Mouse (Mus musculus) ES-E14 (cell line): ENCODE data around the gene Lpcat3. TPM values are rescaled to one million over a fixed set of nuclear protein-coding genes. Genes with fewer than 3 reads are reported as not detected.

Source experiments
- DNase-seq: peaks from one replicate; pipeline ENCODE4 v3.0.0-alpha.2; 2013; ENCODE audit warnings: low read depth, low spot score
- H3K27ac ChIP-seq: 2 replicates; pipeline ENCODE4 v1.5.1; 2012; ENCODE audit warnings: low read depth, mild to moderate bottlenecking, low read length, moderate library complexity, mixed read lengths; ENCODE audit not compliant: poor library complexity, insufficient read depth, severe bottlenecking
- H3K36me3 ChIP-seq: 2 replicates; pipeline ENCODE4 v1.6.1; 2012; ENCODE audit warnings: mild to moderate bottlenecking, low read length, moderate library complexity, mixed read lengths; ENCODE audit not compliant: control insufficient read depth, poor library complexity, insufficient read depth, severe bottlenecking
- H3K4me1 ChIP-seq, 2 experiments: fragments of 150-350 bp in 1 of 2; sonication (generic) in 1 of 2; 2 replicates each; pipeline ENCODE4 v1.6.1; 2012; ENCODE audit warnings: low read length in 2 of 2, mild to moderate bottlenecking in 1 of 2, mixed read lengths in 1 of 2; ENCODE audit not compliant: control insufficient read depth in 2 of 2, insufficient read depth in 2 of 2, poor library complexity in 1 of 2
- H3K4me3 ChIP-seq, 2 experiments: fragments of 150-350 bp in 1 of 2; sonication (generic) in 1 of 2; 2 replicates each; pipeline ENCODE4 v1.5.1; 2012; ENCODE audit warnings: low read length in 2 of 2, low read depth in 1 of 2, mild to moderate bottlenecking in 1 of 2, mixed read lengths in 1 of 2; ENCODE audit not compliant: insufficient read depth in 1 of 2, poor library complexity in 1 of 2, severe bottlenecking in 1 of 2
- H3K9ac ChIP-seq: 2 replicates; pipeline ENCODE4 v1.6.1; 2012; ENCODE audit warnings: low read depth, mild to moderate bottlenecking, low read length, mixed read lengths; ENCODE audit not compliant: poor library complexity, insufficient read depth, severe bottlenecking
- H3K9me3 ChIP-seq: fragments of 150-350 bp; sonication (generic); 2 replicates; pipeline ENCODE4 v1.6.1; 2012; ENCODE audit warnings: low read depth, mild to moderate bottlenecking, low read length; ENCODE audit not compliant: control insufficient read depth, insufficient read depth
- CHD2 ChIP-seq: IDR thresholded peaks from 2 replicates; pipeline ENCODE4 v1.6.1; 2014; ENCODE audit warnings: mild to moderate bottlenecking, low read depth, low read length, inconsistent platforms
- HCFC1 ChIP-seq: IDR thresholded peaks from 2 replicates; pipeline ENCODE4 v1.6.1; 2012; ENCODE audit warnings: low read length, inconsistent platforms, borderline replicate concordance; ENCODE audit not compliant: insufficient read depth
- MAFK ChIP-seq: IDR thresholded peaks from 2 replicates; pipeline ENCODE4 v1.6.1; 2014; ENCODE audit warnings: mild to moderate bottlenecking, low read depth, low read length, inconsistent platforms; ENCODE audit not compliant: insufficient read depth
- ZC3H11A ChIP-seq: IDR thresholded peaks from 2 replicates; pipeline ENCODE4 v1.6.1; 2012; ENCODE audit warnings: low read depth, mild to moderate bottlenecking, inconsistent platforms, low read length, borderline replicate concordance
- ZNF384 ChIP-seq: IDR thresholded peaks from 2 replicates; pipeline ENCODE4 v1.6.1; 2012; ENCODE audit warnings: low read depth, low read length, inconsistent platforms
- in situ Hi-C, 2 experiments: fragments of 600-800 bp; cut with MboI; formaldehyde crosslinking; loops; one replicate each; pipeline ENCODE4 v1.15.1; 2025; ENCODE audit warnings: low sequenced_read_pairs in 2 of 2, inconsistent platforms in 1 of 2; ENCODE audit not compliant: unreplicated experiment in 2 of 2
- total RNA-seq: library from RNA; depleted of rRNA; stranded (reverse); fragments of 300-350 nt; gene quantifications from 2 replicates; pipeline ENCODE4 v1.2.3, GENCODE M21; 2012

Lpcat3 gene
- total RNA-seq, 1 experiment, result 65.5 TPM

DNA sequence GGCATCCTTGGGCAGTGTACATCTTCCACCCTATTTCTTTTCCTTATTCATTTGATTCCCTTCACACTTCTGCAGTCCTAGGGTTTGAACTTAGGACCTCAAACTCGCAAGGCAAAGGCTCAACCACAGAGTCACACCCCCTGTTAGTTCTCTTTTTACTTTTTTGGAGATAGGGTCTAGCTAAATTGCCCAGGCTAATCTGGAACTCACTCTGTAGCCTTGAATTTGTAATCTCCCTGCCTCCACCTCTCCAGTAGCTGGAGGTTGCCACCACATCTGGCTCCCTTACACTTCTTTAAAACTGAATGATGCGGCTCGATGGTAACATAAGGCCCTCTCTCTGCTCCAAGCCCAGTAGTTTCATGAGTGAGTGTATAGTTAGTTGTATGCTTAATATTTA, 71.6 kb downstream of the Lpcat3 start:
- in situ Hi-C loops, result no loop called here
- H3K9me3 ChIP-seq, result no peaks in the 10 kb centered on the region
- no peak for DNase-seq

DNA sequence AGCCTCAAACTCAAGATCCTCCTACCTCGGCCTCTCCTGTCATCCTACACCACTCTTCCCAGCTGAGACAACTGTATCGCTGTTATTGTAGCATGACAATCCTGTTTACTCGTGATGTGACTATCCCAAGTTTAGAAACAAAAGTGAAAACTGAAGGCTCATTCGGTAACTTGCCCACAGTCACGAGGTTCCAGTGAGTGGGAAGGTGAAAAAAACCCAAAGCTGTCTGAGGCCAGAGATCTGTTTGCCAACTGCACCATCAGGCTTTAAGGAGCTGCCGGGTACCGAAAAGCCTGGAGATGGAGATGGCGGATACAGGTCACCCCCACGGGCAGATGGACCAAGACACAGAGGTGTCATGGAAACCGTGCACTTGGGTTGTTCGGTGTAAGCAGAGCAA, 74.2 kb downstream of the Lpcat3 start:
- no peak overlapping the region for H3K9ac ChIP-seq
- in situ Hi-C loops, result no loop called here
- no peak overlapping the region for H3K4me3 ChIP-seq
- H3K4me1 ChIP-seq, result peaks cover 0 to 26% of the 10 kb centered on the region in 2 experiments; a peak in 2 of 4 replicates
- H3K9me3 ChIP-seq, result no peaks in the 10 kb centered on the region
- no peak for DNase-seq
- no peak for TF ChIP-seq MAFK
- TF ChIP-seq HCFC1, result no peak
- TF ChIP-seq ZC3H11A, result no peak
- no peak for TF ChIP-seq ZNF384
- no peak for TF ChIP-seq CHD2
- no peaks in the 10 kb centered on the region for H3K36me3 ChIP-seq
- H3K27ac ChIP-seq, result no peak overlapping the region

More for the DNA sequence above, 71.6 kb downstream of the Lpcat3 start:
- no peaks in the 10 kb centered on the region for H3K36me3 ChIP-seq
- H3K27ac ChIP-seq, result no peak overlapping the region
- TF ChIP-seq ZNF384, result no peak
- TF ChIP-seq CHD2, result no peak
- no peak for TF ChIP-seq MAFK
- TF ChIP-seq ZC3H11A, result no peak
- no peak for TF ChIP-seq HCFC1
- peaks cover 0 to 26% of the 10 kb centered on the region in 2 experiments; a peak in 2 of 4 replicates for H3K4me1 ChIP-seq
- H3K9ac ChIP-seq, result no peak overlapping the region
- no peak overlapping the region for H3K4me3 ChIP-seq

DNA sequence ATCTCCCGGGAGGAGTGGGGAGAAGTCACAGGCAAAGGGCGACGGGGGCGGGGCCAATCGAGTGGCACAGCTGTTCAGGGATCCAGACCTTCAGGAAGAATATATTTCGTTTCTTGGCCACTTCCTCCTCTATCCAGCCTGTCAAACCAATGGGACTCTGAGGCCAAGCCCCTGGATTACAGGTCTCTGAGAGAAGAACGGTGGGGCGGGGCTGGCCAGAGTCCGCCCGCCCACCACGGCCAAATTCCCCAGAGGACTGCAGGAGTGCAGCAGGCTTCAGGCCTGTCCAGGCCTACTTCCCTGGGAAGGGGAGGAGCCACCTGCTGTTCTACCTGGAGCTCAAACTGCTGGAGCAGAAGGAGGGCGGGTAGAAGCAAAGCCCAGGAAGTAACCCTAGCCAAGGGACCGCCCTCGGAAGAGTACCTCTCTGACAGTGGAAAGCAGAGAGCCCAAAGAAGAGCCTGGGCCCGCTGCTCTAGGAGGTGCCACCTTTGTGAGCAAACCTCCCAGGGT, 75.7 kb downstream of the Lpcat3 start, which contains the start of gene Ptpn6:
Ptpn6 (minus strand) TSS at position 204 of the 513 bp plus-strand sequence.
- no peak for TF ChIP-seq ZNF384
- TF ChIP-seq ZC3H11A, result no peak
- no peak for TF ChIP-seq HCFC1
- no peak for TF ChIP-seq CHD2
- TF ChIP-seq MAFK, result no peak
- peaks cover 4% of the 10 kb centered on the region; the same call in 1 of the 2 replicates for H3K36me3 ChIP-seq
- peak within 1 kb of the TSS in 1 of 2 experiments; percentile 16; a peak in 2 of 4 replicates for H3K4me3 ChIP-seq
- peak within 1 kb of the TSS; percentile 48 for H3K9ac ChIP-seq
- H3K9me3 ChIP-seq, result no peaks in the 10 kb centered on the region
- DNase-seq, result peak; percentile 84
- H3K27ac ChIP-seq, result no peak within 1 kb of the TSS
- in situ Hi-C loops, result no loop called here
- H3K4me1 ChIP-seq, result peaks cover 0 to 16% of the 10 kb centered on the region in 2 experiments; a peak in 2 of 4 replicates

DNA sequence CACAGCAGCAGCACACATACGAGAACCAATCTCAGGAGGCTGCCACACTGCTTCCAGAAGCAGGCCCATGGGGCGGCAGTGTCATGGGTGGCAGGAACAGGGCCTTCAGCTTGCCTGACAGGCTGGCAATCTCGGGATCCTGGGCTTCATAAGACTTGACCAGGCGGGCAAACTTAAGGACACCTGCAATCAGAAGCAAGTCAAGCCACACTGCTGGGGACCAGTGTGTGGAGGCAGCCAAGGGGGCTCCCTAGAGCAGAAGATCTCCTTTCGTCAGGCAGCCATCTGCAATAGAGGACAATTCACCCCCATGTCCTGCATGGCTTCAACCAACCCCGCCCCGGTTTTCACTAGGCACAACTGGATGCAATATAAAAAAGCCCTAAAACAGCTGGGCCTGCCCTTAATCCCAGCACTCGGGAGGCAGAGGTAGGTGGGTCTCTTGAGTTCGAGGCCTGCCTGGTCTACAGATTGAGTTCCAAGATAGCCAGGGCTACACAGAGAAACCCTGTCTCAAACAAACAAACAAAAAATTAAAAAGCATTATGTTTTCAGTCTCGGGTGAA, 76.5 kb downstream of the Lpcat3 start:
- H3K36me3 ChIP-seq, result peaks cover 4% of the 10 kb centered on the region; the same call in 1 of the 2 replicates
- no peak overlapping the region for H3K27ac ChIP-seq
- TF ChIP-seq CHD2 (no peak), ZC3H11A (no peak), HCFC1 (no peak), ZNF384 (no peak), MAFK (no peak)
- no peak overlapping the region; the same call in 1 of the 2 replicates for H3K9ac ChIP-seq
- no peak overlapping the region for H3K4me3 ChIP-seq
- no peaks in the 10 kb centered on the region for H3K9me3 ChIP-seq
- in situ Hi-C loops, result no loop called here
- no peak for DNase-seq
- H3K4me1 ChIP-seq, result peaks cover 0 to 13% of the 10 kb centered on the region in 2 experiments; a peak in 2 of 4 replicates
